Comparison of ENCODE assay signal across 10 mouse cellular contexts in the genomic region with DNA sequence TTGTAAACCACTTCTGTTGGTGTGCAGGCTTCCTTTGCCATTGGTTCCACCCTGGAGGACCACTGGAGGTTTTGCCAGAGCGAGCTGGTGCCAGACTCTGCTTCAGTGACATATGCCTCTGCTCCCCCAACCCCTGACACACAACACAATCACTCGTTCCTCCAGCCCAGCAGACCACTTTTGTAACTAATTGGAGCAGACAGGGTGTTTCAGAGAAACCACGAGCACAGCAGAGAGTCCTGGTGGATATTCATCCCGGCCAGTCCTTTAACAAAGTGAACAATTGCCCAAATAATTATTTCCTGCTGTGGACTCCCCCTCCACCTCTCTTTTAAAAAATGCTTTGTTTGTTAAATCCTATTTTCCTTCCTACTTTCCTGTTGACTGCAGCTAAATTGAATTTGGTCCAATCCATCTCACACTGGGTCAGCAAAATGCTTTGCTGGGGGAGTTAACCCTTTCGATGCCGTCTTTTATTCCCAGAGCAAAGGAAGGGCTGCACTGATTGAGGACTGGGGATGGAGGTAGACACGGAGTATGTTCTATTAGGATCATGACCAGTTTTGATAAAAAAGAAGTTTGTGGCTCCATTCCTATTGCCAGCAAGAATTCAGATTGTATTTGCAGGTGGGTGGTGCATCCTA.
DNase-seq lines count a peak whose midpoint lies in the region; ATAC-seq and TF ChIP-seq lines count a peak whose summit lies in the region.
"Had no signal": no experiment of that assay in that cellular context is flagged by ENCODE, and none has a peak within 500 bp of the region (broad histone marks: within the 10 kb centered on the region; RNA-seq: fewer than 3 reads in every experiment).

No protein-coding gene starts in this region.

- no peaks in the 10 kb centered on the region for H3K36me3 ChIP-seq in liver, adult 2 months (ENCODE audit: control insufficient read depth, insufficient read depth, low read length)
- H3K36me3 ChIP-seq in liver, embryonic 12.5 days: no peaks in the 10 kb centered on the region
- H3K36me3 ChIP-seq in embryonic facial prominence, embryonic 13.5 days: no peaks in the 10 kb centered on the region
- no peaks in the 10 kb centered on the region for H3K36me3 ChIP-seq in hindbrain, embryonic 13.5 days
- no peaks in the 10 kb centered on the region for H3K36me3 ChIP-seq in midbrain, embryonic 15.5 days (replicated peaks)
- no peaks in the 10 kb centered on the region for H3K36me3 ChIP-seq in kidney, adult 2 months (ENCODE audit: control insufficient read depth, insufficient read depth, low read length)

- no peaks in the 10 kb centered on the region for H3K4me1 ChIP-seq in liver, adult 2 months (ENCODE audit: control insufficient read depth, insufficient read depth, low read length)
- H3K4me1 ChIP-seq in liver, embryonic 12.5 days: 0 out of 2 replicates have a peak, but pooled peaks cover 3% of the 10 kb centered on the region
- peaks cover 31% of the 10 kb centered on the region for H3K4me1 ChIP-seq in embryonic facial prominence, embryonic 13.5 days
- peaks cover 33% of the 10 kb centered on the region for H3K4me1 ChIP-seq in hindbrain, embryonic 13.5 days (replicated peaks)
- H3K4me1 ChIP-seq in midbrain, embryonic 15.5 days: peaks cover 29% of the 10 kb centered on the region
- H3K4me1 ChIP-seq in kidney, adult 2 months (ENCODE audit: control insufficient read depth, insufficient read depth, low read length): no peaks in the 10 kb centered on the region

- DNase-seq in liver, adult 2 months (ENCODE audit: extremely low read depth, low read depth, low spot score): no peak
- DNase-seq in adrenal gland, postnatal 36 days: no peak
- no peak for DNase-seq in kidney, adult 2 months
- no peak for DNase-seq in urinary bladder, adult 2 months (ENCODE audit: low spot score)
- DNase-seq: cerebellum, adult 2 months; layer of hippocampus, postnatal 36 days had no signal

- TF ChIP-seq POLR2A in liver, adult 2 months (IDR thresholded peaks at IDR 0.05; ENCODE audit: extremely low read depth, insufficient read depth, low read length): no peak
- TF ChIP-seq POLR2A in kidney, adult 2 months (IDR thresholded peaks at IDR 0.05; ENCODE audit: low read depth, low read length): no peak

- no peaks in the 10 kb centered on the region for H3K27me3 ChIP-seq in liver, adult 2 months (ENCODE audit: control insufficient read depth, insufficient read depth, low read length)
- H3K27me3 ChIP-seq in liver, embryonic 12.5 days (replicated peaks): peaks cover 21% of the 10 kb centered on the region
- H3K27me3 ChIP-seq in embryonic facial prominence, embryonic 13.5 days: peaks cover 44% of the 10 kb centered on the region
- peaks cover 33% of the 10 kb centered on the region for H3K27me3 ChIP-seq in hindbrain, embryonic 13.5 days
- H3K27me3 ChIP-seq in midbrain, embryonic 15.5 days (replicated peaks): peaks cover 6% of the 10 kb centered on the region; the same call in 1 of the 2 replicates
- no peaks in the 10 kb centered on the region for H3K27me3 ChIP-seq in kidney, adult 2 months (replicated peaks; ENCODE audit: control insufficient read depth, insufficient read depth, low read length)

- H3K4me3 ChIP-seq in liver, adult 2 months (ENCODE audit: insufficient read depth, low read depth, low read length): no peak overlapping the region
- no peak overlapping the region for H3K4me3 ChIP-seq in liver, embryonic 12.5 days
- no peak overlapping the region for H3K4me3 ChIP-seq in embryonic facial prominence, embryonic 13.5 days
- no peak overlapping the region for H3K4me3 ChIP-seq in hindbrain, embryonic 13.5 days
- H3K4me3 ChIP-seq in midbrain, embryonic 15.5 days: no peak overlapping the region
- no peak overlapping the region for H3K4me3 ChIP-seq in kidney, adult 2 months (ENCODE audit: insufficient read depth, low read depth, low read length)

- H3K4me2 ChIP-seq in liver, embryonic 12.5 days: no peak overlapping the region
- peak overlapping the region; percentile 28 for H3K4me2 ChIP-seq in embryonic facial prominence, embryonic 13.5 days
- peak overlapping the region; percentile 11; the same call in 1 of the 2 replicates for H3K4me2 ChIP-seq in hindbrain, embryonic 13.5 days
- H3K4me2 ChIP-seq in midbrain, embryonic 15.5 days: peak overlapping the region; percentile 5; the same call in 1 of the 2 replicates

- ATAC-seq in liver, embryonic 12.5 days: no peak
- 0 out of 2 replicates have a peak, but pooled peaks have one; percentile 49 for ATAC-seq in embryonic facial prominence, embryonic 13.5 days (ENCODE audit: insufficient number of reproducible peaks, insufficient read depth, low FRiP score, low TSS enrichment, low read depth)
- peak; percentile 35; the same call in 1 of the 2 replicates for ATAC-seq in hindbrain, embryonic 13.5 days (ENCODE audit: low FRiP score)
- peak; percentile 60 for ATAC-seq in midbrain, embryonic 15.5 days (replicated peaks)

- TF ChIP-seq CTCF in liver, adult 2 months (IDR thresholded peaks at IDR 0.05; ENCODE audit: low read depth, low read length): no peak
- no peak for TF ChIP-seq CTCF in kidney, adult 2 months (conservative IDR thresholded peaks at IDR 0.05; ENCODE audit: insufficient read depth, insufficient read length, low read depth, low read length)

- no peak overlapping the region for H3K9ac ChIP-seq in liver, adult 2 months (ENCODE audit: low read depth, low read length)
- no peak overlapping the region for H3K9ac ChIP-seq in liver, embryonic 12.5 days
- H3K9ac ChIP-seq in embryonic facial prominence, embryonic 13.5 days: no peak overlapping the region
- 0 out of 2 replicates have a peak overlapping the region, but pooled peaks have one; percentile 8 for H3K9ac ChIP-seq in hindbrain, embryonic 13.5 days
- H3K9ac ChIP-seq in midbrain, embryonic 15.5 days: no peak overlapping the region

- 48% methylated on average over 7 of the region's 7 CpGs for WGBS in liver, adult 2 months
- WGBS in liver, embryonic 12.5 days (ENCODE audit: insufficient replicate concordance): 42% methylated on average over 7 of the region's 7 CpGs
- 11% methylated on average over 7 of the region's 7 CpGs for WGBS in embryonic facial prominence, embryonic 13.5 days
- WGBS in hindbrain, embryonic 13.5 days: 7% methylated on average over 7 of the region's 7 CpGs
- 4% methylated on average over 7 of the region's 7 CpGs for WGBS in midbrain, embryonic 15.5 days
- WGBS in kidney, adult 2 months: 52% methylated on average over 7 of the region's 7 CpGs

- peaks cover 1% of the 10 kb centered on the region; the same call in 1 of the 2 replicates for H3K9me3 ChIP-seq in liver, embryonic 12.5 days (replicated peaks)
- no peaks in the 10 kb centered on the region for H3K9me3 ChIP-seq in embryonic facial prominence, embryonic 13.5 days
- no peaks in the 10 kb centered on the region for H3K9me3 ChIP-seq in hindbrain, embryonic 13.5 days
- no peaks in the 10 kb centered on the region for H3K9me3 ChIP-seq in midbrain, embryonic 15.5 days

- no peaks in the 10 kb centered on the region for H3K79me2 ChIP-seq in liver, adult 2 months (ENCODE audit: control insufficient read depth, insufficient read depth, low read length)

- H3K27ac ChIP-seq in liver, adult 2 months (replicated peaks; ENCODE audit: insufficient read depth, low read depth, low read length): peak overlapping the region; percentile 55
- H3K27ac ChIP-seq in liver, embryonic 12.5 days: no peak overlapping the region
- peak overlapping the region; percentile 28; the same call in 1 of the 2 replicates for H3K27ac ChIP-seq in embryonic facial prominence, embryonic 13.5 days
- no peak overlapping the region for H3K27ac ChIP-seq in hindbrain, embryonic 13.5 days
- H3K27ac ChIP-seq in midbrain, embryonic 15.5 days: no peak overlapping the region
- no peak overlapping the region for H3K27ac ChIP-seq in kidney, adult 2 months (ENCODE audit: insufficient read depth, low read depth, low read length)

Comparison
In these comparisons a context has a peak if more than half of its experiments do, and no peak if none do; other contexts are left out.
1. H3K27ac ChIP-seq: peak in liver, adult 2 months (single experiment) and embryonic facial prominence, embryonic 13.5 days (single experiment); none in liver, embryonic 12.5 days (single experiment), hindbrain, embryonic 13.5 days (single experiment), midbrain, embryonic 15.5 days (single experiment) and kidney, adult 2 months (single experiment).